Mouse (Mus musculus) liver, adult 2 months (tissue): ENCODE results near the gene Hirip3.

Experiments
- CTCF ChIP-seq: fragments of 200-500 bp; IDR thresholded peaks from 2 replicates; pipeline ENCODE4 v1.5.1; 2011; ENCODE audit warnings: low read depth, low read length, control low read depth
- POLR2A ChIP-seq: fragments of 200-500 bp; IDR thresholded peaks from 2 replicates; pipeline ENCODE4 v1.6.1; 2011; ENCODE audit warnings: low read length, control low read depth; ENCODE audit not compliant: insufficient read depth; ENCODE audit errors: extremely low read depth

- TF ChIP-seq CTCF (0 out of 2 replicates have a peak, but pooled peaks have one; percentile 1), POLR2A (no peak)
Observed at GRCm38 (mm10) chr7:126896912-126897311, 35.1 kb downstream of the Hirip3 start.
